Mouse (Mus musculus): ENCODE measurements around the gene Hivep3. TPM values are rescaled to one million over a fixed set of nuclear protein-coding genes. Genes with fewer than 3 reads are reported as not detected.

Gene Hivep3
- polyA plus RNA-seq, 1 experiment from 2014 or later, result 6.0 TPM

DNA sequence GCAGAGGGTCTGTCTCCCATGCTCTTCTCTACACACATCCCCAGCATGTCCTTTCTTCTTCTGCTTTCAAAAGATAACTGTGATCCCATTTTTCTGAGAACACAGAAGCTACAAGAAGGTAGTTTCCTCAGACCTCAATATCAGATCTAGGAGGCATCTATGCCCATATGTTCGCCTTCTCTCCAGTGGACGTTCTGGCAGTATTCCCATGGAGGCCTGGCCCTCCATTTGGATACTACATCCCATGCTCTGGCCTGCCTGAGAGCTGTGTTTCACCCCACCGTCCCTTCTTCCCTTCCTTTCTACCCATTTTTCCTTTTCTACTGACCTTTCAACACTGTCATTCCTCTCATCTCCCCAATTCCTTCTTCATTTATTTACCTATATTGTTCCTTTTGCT, 34.5 kb downstream of the Hivep3 start:
- ATAC-seq (ENCODE audit: low FRiP score, low TSS enrichment) (no peak), DNase-seq (ENCODE audit: low spot score) (no peak)
- H3K9me3 ChIP-seq (ENCODE audit: control insufficient read depth, low read length), result no peaks in the 10 kb centered on the region
- no peak overlapping the region for H3K4me3 ChIP-seq (ENCODE audit: low read depth, low read length)
- H3K27me3 ChIP-seq (ENCODE audit: control insufficient read depth, insufficient read depth, low read length), result no peaks in the 10 kb centered on the region
- no peak overlapping the region for H3K9ac ChIP-seq (ENCODE audit: low read length)
- 77% methylated on average over 3 of the region's 3 CpGs for WGBS
- no peak overlapping the region for H3K4me2 ChIP-seq (replicated peaks; ENCODE audit: low read depth)
- H3K4me1 ChIP-seq (replicated peaks; ENCODE audit: control insufficient read depth, insufficient read depth), result no peaks in the 10 kb centered on the region
- H3K36me3 ChIP-seq (ENCODE audit: control insufficient read depth, insufficient read depth, low read length), result no peaks in the 10 kb centered on the region
- TF ChIP-seq EP300 (optimal IDR thresholded peaks at IDR 0.05) (no peak), CTCF (IDR thresholded peaks at IDR 0.05; ENCODE audit: low read depth) (no peak)
- no peak overlapping the region for H3K27ac ChIP-seq (replicated peaks)

DNA sequence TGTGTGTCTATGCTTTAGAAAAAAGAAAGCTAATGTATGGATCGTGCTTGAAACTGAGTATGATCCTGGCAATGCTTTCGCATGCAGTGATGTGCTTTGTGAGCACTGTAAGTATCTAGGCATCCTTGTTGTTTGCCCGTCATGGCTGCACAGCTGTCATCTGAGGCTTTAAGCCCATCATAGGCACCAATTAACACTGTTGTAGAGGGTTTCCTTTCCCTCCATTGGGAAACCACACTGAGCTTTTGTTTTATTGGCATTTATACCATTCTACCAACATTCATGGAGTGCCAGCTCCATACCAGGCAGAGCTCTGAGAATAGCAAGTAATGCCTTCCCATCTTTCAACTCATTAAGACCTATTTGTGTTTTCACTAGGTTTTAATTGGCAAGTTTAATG, 42.3 kb downstream of the Hivep3 start:
- no peak for TF ChIP-seq EP300 (optimal IDR thresholded peaks at IDR 0.05)
- TF ChIP-seq CTCF (IDR thresholded peaks at IDR 0.05; ENCODE audit: low read depth), result no peak
- no peak overlapping the region for H3K4me2 ChIP-seq (replicated peaks; ENCODE audit: low read depth)
- ATAC-seq (ENCODE audit: low FRiP score, low TSS enrichment) (no peak), DNase-seq (ENCODE audit: low spot score) (no peak)
- 93% methylated on average over 3 of the region's 3 CpGs for WGBS
- H3K27me3 ChIP-seq (ENCODE audit: control insufficient read depth, insufficient read depth, low read length), result no peaks in the 10 kb centered on the region
- H3K27ac ChIP-seq (replicated peaks), result no peak overlapping the region
- no peaks in the 10 kb centered on the region for H3K9me3 ChIP-seq (ENCODE audit: control insufficient read depth, low read length)
- no peak overlapping the region for H3K9ac ChIP-seq (ENCODE audit: low read length)
- H3K36me3 ChIP-seq (ENCODE audit: control insufficient read depth, insufficient read depth, low read length), result no peaks in the 10 kb centered on the region
- H3K4me3 ChIP-seq (ENCODE audit: low read depth, low read length), result no peak overlapping the region
- no peaks in the 10 kb centered on the region for H3K4me1 ChIP-seq (replicated peaks; ENCODE audit: control insufficient read depth, insufficient read depth)

DNA sequence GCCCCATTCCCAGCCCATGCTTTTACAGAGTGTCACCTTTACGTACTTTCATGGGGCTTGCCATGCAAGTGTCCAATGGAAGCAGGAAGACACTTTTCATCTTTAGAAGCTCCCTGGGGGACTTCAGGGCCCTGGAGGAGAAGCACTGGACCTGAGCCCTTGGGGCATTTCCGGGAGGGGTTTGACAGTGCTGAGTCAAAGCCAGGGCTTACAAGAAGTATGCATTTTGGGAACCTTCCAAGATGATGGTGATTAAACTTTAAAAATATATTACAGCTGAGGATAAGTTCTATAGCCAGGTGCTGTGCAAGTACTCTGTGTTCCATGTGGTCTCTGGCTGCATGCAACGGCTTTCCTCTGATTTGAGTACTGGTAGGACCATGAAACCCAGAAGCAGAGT, 43.6 kb downstream of the Hivep3 start:
- TF ChIP-seq EP300 (optimal IDR thresholded peaks at IDR 0.05), result no peak
- no peak for TF ChIP-seq CTCF (IDR thresholded peaks at IDR 0.05; ENCODE audit: low read depth)
- Histone ChIP-seq H3K36me3 (ENCODE audit: control insufficient read depth, insufficient read depth, low read length) (no peaks in the 10 kb centered on the region), H3K4me1 (replicated peaks; ENCODE audit: control insufficient read depth, insufficient read depth) (no peaks in the 10 kb centered on the region), H3K9ac (ENCODE audit: low read length) (no peak overlapping the region), H3K9me3 (ENCODE audit: control insufficient read depth, low read length) (no peaks in the 10 kb centered on the region), H3K27ac (replicated peaks) (no peak overlapping the region), H3K4me2 (replicated peaks; ENCODE audit: low read depth) (no peak overlapping the region), H3K27me3 (ENCODE audit: control insufficient read depth, insufficient read depth, low read length) (no peaks in the 10 kb centered on the region), H3K4me3 (ENCODE audit: low read depth, low read length) (no peak overlapping the region)
- WGBS, result 74% methylated on average over 3 of the region's 3 CpGs
- ATAC-seq (ENCODE audit: low FRiP score, low TSS enrichment), result no peak
- no peak for DNase-seq (ENCODE audit: low spot score)

GRCm38 (mm10) chr4:119779561-119780400, 46.2 kb downstream of the Hivep3 start:
- Histone ChIP-seq H3K4me1 (replicated peaks; ENCODE audit: control insufficient read depth, insufficient read depth) (no peaks in the 10 kb centered on the region), H3K36me3 (ENCODE audit: control insufficient read depth, insufficient read depth, low read length) (no peaks in the 10 kb centered on the region), H3K4me2 (replicated peaks; ENCODE audit: low read depth) (no peak overlapping the region), H3K27me3 (ENCODE audit: control insufficient read depth, insufficient read depth, low read length) (no peaks in the 10 kb centered on the region), H3K9ac (ENCODE audit: low read length) (no peak overlapping the region), H3K4me3 (ENCODE audit: low read depth, low read length) (no peak overlapping the region), H3K9me3 (ENCODE audit: control insufficient read depth, low read length) (no peaks in the 10 kb centered on the region), H3K27ac (replicated peaks) (no peak overlapping the region)
- WGBS, result 54% methylated on average over 5 of the region's 5 CpGs
- DNase-seq (ENCODE audit: low spot score) (no peak), ATAC-seq (ENCODE audit: low FRiP score, low TSS enrichment) (no peak)
- no peak for TF ChIP-seq EP300 (optimal IDR thresholded peaks at IDR 0.05)
- no peak for TF ChIP-seq CTCF (IDR thresholded peaks at IDR 0.05; ENCODE audit: low read depth)

GRCm38 (mm10) chr4:119780881-119781280, 47.3 kb downstream of the Hivep3 start:
- WGBS, result 70% methylated on average over 6 of the region's 6 CpGs
- ATAC-seq (ENCODE audit: low FRiP score, low TSS enrichment), result no peak
- Histone ChIP-seq H3K4me2 (replicated peaks; ENCODE audit: low read depth) (no peak overlapping the region), H3K4me3 (ENCODE audit: low read depth, low read length) (no peak overlapping the region), H3K9ac (ENCODE audit: low read length) (no peak overlapping the region), H3K9me3 (ENCODE audit: control insufficient read depth, low read length) (no peaks in the 10 kb centered on the region), H3K4me1 (replicated peaks; ENCODE audit: control insufficient read depth, insufficient read depth) (no peaks in the 10 kb centered on the region), H3K27ac (replicated peaks) (no peak overlapping the region), H3K27me3 (ENCODE audit: control insufficient read depth, insufficient read depth, low read length) (no peaks in the 10 kb centered on the region), H3K36me3 (ENCODE audit: control insufficient read depth, insufficient read depth, low read length) (no peaks in the 10 kb centered on the region)
- DNase-seq (ENCODE audit: low spot score), result no peak
- TF ChIP-seq CTCF (IDR thresholded peaks at IDR 0.05; ENCODE audit: low read depth) (no peak), EP300 (optimal IDR thresholded peaks at IDR 0.05) (no peak)

DNA sequence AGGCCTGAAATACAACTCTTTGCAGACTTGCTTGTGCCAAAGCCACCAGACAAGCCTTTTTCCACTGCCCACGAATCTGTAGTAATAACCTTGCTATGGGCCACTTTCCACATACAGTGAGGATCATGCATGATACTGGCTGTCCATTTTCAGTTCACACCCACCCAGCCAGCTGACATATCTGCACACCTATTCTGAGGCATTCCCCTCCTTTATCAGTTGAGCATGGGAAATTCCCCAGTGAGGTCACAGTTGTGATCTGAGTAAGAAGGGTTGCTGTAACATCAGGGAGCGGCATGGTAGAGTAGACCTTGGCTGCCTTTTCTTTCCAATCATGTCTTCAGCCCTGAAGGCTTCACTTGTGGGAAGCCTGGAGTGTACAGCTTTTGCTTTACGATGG, 51.4 kb downstream of the Hivep3 start:
- H3K9me3 ChIP-seq (ENCODE audit: control insufficient read depth, low read length), result no peaks in the 10 kb centered on the region
- H3K4me3 ChIP-seq (ENCODE audit: low read depth, low read length), result no peak overlapping the region
- TF ChIP-seq CTCF (IDR thresholded peaks at IDR 0.05; ENCODE audit: low read depth) (no peak), EP300 (optimal IDR thresholded peaks at IDR 0.05) (no peak)
- WGBS, result 83% methylated on average over 3 of the region's 3 CpGs
- H3K27ac ChIP-seq (replicated peaks), result no peak overlapping the region
- DNase-seq (ENCODE audit: low spot score), result no peak
- no peak for ATAC-seq (ENCODE audit: low FRiP score, low TSS enrichment)
- 0 out of 2 replicates have a peak, but pooled peaks cover 2% of the 10 kb centered on the region for H3K4me1 ChIP-seq (replicated peaks; ENCODE audit: control insufficient read depth, insufficient read depth)
- no peak overlapping the region for H3K9ac ChIP-seq (ENCODE audit: low read length)
- H3K36me3 ChIP-seq (ENCODE audit: control insufficient read depth, insufficient read depth, low read length), result no peaks in the 10 kb centered on the region
- H3K27me3 ChIP-seq (ENCODE audit: control insufficient read depth, insufficient read depth, low read length), result no peaks in the 10 kb centered on the region
- H3K4me2 ChIP-seq (replicated peaks; ENCODE audit: low read depth), result no peak overlapping the region
